Mouse (Mus musculus) Patski (cell line): ENCODE measurements at regions not wholly inside any gene's neighbourhood (a gene's known extent, or its start where the extent isn't known, plus 50 kb on each side); places are given as distances from the start of the nearest gene placed in this dataset.
"Not testable (repeated sequence)": the region's sequence is repeated elsewhere in the genome, so short reads cannot be mapped to it uniquely, and the experiment has no call there.

Experiments
- ATAC-seq: fragments of 100-300 bp; one replicate; pipeline ENCODE4 v1.8.0; 2021
- CTCF ChIA-PET: fragments of 350-600 bp; sonication (Branson Sonifier 250); formaldehyde crosslinking; loops from one replicate; lab custom pipeline; 2022; ENCODE audit warnings: inconsistent platforms; lab: Charles Lee
- POLR2A ChIA-PET: fragments of 350-600 bp; sonication (Branson Sonifier 250); formaldehyde crosslinking; loops from one replicate; lab custom pipeline; 2022; ENCODE audit warnings: antibody characterized with exemption, inconsistent platforms; lab: Charles Lee
- DNase-seq: peaks from one replicate; pipeline ENCODE4 v3.0.0-alpha.2; 2011; ENCODE audit warnings: low read depth, low spot score
- H3K27me3 ChIP-seq: fragments of 371-371 bp; one replicate; pipeline ENCODE4 v1.5.1; 2021
- CTCF ChIP-seq: fragments of 100-300 bp; IDR thresholded peaks from one replicate; pipeline ENCODE4 v1.5.1; 2021
- in situ Hi-C: fragments of 300-500 bp; cut with MboI; formaldehyde crosslinking; loops from 3 replicates; pipeline ENCODE4 v1.11.1; 2018; ENCODE audit warnings: low pct_unique_long_range_greater_than_20kb, mixed read lengths

DNA sequence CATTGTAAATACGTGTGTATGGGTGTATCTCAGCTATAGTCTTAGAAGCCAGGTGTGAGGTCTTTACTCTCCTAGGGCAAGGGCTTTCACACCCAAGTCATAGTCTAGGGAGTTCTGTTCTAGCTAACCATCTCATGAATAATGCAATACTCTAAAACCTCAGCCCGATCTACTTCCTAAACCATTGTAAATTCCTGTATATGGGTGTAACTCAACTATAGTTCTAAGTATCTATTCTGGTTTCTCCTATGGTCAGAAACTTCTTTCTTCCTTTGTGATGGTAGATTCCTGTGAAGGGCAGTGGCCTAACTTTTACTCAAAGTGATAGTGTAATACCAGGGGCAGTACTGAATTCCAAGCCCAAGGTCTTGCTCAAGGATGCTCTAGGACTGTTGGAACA is 58.7 kb upstream of the Srd5a3 start:
- H3K27me3 ChIP-seq, POLR2A ChIA-PET, CTCF ChIA-PET, DNase-seq, in situ Hi-C loops, ATAC-seq: not testable (repeated sequence)

DNA sequence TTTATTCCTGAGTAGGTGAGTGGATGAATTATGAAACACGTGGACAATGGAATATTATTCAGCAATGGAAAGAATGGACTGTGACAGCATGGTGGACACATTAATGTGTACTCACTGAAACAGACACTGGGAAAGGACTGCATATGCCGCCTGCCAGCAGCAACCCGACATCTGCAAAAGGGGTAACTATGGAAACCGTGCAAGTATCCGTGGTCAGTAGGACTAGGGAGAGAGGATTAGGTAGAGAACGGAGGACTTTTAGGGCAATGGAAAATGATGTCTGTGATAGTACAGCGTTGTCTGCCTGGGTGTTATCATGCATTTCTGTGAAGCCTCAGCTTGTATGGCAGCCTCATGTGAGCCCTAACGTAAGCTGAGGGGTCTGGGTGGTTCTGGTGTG is 59.6 kb upstream of the Srd5a3 start:
- DNase-seq (no peak), ATAC-seq (no peak)
- in situ Hi-C loops = no loop called here
- CTCF ChIA-PET = no interaction called here
- POLR2A ChIA-PET = no interaction called here
- H3K27me3 ChIP-seq = no peaks in the 10 kb centered on the region
- TF ChIP-seq CTCF = no peak

DNA sequence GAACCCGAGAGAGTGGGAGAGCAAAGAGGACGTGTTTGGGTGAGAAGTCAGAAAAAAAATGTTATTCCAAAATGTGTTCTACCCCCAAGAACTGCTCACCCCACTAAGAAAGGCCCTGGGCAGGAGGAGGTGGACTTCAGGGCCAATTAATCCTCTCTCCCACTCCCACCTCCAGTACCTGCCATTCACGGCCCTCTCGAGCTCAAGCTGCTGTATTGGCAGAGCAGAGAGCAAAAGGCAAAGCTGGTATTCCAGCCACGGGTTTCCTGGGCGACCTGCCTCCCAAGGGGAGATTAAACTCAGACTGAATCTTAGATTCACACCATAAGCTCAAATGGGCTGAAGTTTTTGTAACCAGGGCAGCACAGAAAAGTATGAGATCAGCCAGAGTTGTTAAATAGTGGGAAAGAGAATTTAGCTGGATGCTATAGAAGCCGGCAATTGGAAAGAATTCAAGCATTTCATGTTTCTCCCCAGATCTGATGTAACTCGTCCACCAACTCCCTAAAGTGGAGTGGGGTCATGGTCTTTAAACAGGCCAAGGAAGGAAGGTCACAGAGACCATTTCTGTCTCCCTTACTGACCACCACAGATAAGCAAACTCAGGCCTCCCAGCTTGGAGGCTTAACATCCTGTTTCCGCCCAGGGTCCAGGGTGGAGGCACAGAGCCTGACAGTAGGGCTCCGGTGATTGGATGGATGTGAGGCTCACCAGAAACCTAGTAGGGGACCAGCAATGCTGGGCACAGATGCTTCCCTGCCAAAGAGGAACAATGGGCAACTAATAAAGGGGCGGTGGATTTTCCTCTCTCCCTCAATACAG is 60.7 kb upstream of the Srd5a3 start:
- CTCF ChIA-PET = no interaction called here
- in situ Hi-C loops = no loop called here
- no peak for DNase-seq
- H3K27me3 ChIP-seq = no peaks in the 10 kb centered on the region
- TF ChIP-seq CTCF = no peak
- ATAC-seq = no peak
- POLR2A ChIA-PET = no interaction called here

DNA sequence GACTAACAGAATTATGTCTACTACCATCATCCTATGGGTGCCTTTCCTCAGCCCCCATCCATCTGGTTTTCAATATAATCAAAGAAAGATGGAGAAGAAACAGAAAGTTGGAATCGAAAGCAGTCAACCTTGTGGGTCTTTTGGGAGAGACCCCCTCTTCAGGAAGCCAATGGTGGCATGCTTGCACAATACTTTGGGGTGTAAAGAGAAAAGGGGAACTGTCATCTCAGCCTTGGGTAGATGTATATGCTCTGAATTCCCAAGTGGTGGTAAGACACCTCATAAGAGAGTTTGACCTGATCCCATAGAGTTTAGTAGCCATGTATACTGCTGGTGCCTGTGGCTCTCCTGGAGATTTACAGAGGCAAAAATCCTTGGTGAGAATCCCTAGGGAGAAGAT is 61.6 kb upstream of the Srd5a3 start:
- H3K27me3 ChIP-seq = no peaks in the 10 kb centered on the region
- no peak for DNase-seq
- no peak for TF ChIP-seq CTCF
- in situ Hi-C loops = no loop called here
- CTCF ChIA-PET = no interaction called here
- ATAC-seq = no peak
- POLR2A ChIA-PET = no interaction called here

DNA sequence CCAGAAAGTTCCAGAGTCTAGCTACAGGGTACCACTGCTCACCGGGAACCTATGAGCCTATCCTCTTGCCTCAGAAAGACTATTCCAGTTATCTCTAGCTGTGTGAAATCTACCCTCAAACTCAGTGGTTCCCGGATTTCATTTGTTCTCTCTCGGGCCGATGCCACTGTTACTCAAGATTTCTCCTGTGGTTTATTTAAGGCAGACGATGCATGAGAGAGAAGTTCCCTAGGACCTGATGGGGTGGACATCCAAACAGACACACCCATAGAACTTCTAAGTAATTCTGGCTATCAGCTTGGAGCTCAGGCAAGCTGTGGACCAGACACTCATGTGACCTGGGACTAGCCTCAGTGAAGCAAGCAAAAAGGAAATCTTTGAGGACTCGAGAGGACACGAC is 63.8 kb upstream of the Srd5a3 start:
- ChIA-PET POLR2A (no interaction called here), CTCF (no interaction called here)
- no peak for TF ChIP-seq CTCF
- no peak for ATAC-seq
- DNase-seq = no peak
- in situ Hi-C loops = no loop called here
- H3K27me3 ChIP-seq = no peaks in the 10 kb centered on the region

DNA sequence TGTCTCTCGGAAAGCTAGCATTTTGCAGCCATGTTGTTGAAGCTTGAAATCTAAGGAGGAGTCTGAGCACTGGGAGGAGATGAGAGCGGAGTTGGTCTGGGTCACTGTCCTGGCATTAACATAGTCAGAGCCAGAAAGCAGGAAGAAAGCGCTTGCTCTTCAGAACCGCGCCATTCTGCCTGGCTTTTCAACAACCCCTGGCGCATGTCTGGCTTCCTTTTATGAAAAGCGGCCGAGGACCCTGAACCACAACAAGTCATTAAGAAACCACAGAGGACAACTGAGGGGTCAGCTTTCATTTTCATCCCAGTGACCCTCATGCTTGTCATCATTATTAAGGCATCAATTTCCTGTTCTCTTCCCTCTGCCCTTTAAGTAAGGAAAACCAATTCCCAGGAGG is 64.7 kb upstream of the Srd5a3 start:
- ChIA-PET CTCF (no interaction called here), POLR2A (no interaction called here)
- in situ Hi-C loops = no loop called here
- no peaks in the 10 kb centered on the region for H3K27me3 ChIP-seq
- no peak for TF ChIP-seq CTCF
- ATAC-seq (no peak), DNase-seq (no peak)

DNA sequence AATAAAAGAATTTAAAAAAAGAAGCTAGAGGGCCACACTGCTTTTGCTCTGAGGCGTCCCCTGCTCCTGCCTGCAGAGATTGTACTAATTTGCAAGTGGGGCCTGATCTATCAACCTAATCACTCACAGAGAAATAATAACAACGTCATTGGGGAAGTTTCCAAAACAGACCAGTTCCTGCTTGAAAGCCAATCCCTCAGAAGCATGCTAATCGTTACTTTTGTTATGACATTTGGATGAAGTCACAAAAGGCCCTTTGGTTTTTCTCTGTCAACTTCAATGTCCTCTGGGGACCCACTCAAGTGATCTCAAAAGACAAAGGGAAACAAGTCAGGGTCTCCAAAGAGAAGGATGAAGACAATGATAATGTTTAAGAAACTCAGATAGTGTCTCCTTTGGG is 72.2 kb upstream of the Srd5a3 start:
- in situ Hi-C loops = no loop called here
- H3K27me3 ChIP-seq = peaks cover 4% of the 10 kb centered on the region
- no peak for ATAC-seq
- ChIA-PET CTCF (no interaction called here), POLR2A (no interaction called here)
- DNase-seq = no peak
- TF ChIP-seq CTCF = no peak

DNA sequence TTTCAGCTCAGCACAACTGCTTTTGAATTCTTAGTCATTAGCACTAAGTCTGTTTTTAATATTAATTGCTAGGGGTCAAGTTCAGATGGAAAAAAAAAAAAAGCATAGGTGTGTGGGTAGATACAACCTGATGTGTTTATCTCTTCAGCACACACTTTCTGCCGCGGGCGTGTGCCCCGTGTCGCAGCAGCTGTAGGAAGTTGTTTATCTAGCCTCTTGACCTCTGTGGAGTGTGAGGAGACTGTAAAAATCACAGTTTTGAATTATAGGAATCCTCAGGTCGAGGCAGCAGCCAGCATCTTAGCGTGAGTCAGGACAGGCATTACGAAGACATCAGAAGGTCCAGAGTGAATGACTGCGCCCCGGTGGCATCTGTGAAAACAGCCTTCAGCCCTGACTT is 72.8 kb upstream of the Srd5a3 start:
- ChIA-PET POLR2A (interaction anchor here (0.6 to 0.7 kb wide), 2 partner anchors 111 to 1351 kb away, joined by 3 to 5 read pairs; no protein-coding TSS in a partner anchor), CTCF (interaction anchor here (1.0 kb wide), 1 partner anchor 205 kb away, joined by 3 read pairs; no protein-coding TSS in a partner anchor)
- peaks cover 4% of the 10 kb centered on the region for H3K27me3 ChIP-seq
- no peak for TF ChIP-seq CTCF
- in situ Hi-C loops = no loop called here
- DNase-seq (no peak), ATAC-seq (no peak)

DNA sequence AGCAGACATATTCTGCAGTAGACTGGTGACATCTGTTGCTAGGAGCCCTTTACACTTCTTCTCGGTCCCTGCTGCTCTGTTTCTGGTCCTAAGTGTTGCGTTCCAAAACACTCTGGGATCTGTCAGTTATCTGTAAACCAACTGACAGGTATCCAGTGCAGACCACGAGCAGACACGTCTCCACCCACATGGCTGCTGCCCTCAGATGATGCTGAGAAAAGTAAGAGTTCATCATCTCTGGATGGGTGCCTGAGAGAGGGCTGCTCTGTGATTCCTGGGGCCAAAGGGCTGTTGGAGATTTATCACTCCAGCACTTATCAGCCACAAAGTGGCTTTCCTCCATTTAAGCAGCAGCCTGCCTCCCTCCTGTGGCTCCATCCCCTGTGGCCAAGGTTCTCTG is 74.3 kb upstream of the Srd5a3 start:
- no peak for DNase-seq
- ChIA-PET POLR2A (no interaction called here), CTCF (no interaction called here)
- H3K27me3 ChIP-seq = peaks cover 4% of the 10 kb centered on the region
- in situ Hi-C loops = no loop called here
- no peak for ATAC-seq
- no peak for TF ChIP-seq CTCF

DNA sequence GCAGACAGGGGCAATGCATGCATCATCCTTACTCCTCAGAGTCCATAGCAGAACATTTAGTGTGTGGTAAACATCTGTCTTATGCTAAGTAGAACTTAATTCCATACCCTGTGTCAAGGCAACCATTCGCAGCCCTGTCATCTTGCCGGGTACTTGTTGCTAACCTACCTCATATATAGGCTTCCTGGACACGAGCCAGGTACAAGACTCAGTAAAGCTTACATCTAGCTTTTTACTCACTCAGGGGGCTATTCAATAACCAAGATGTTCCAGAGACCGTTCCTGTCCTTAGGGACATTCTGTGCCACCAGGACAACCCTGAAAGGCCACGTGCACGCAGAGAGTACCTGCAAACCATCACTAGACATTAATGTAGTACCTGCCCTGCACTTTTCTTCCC is 74.8 kb upstream of the Srd5a3 start:
- POLR2A ChIA-PET = no interaction called here
- CTCF ChIA-PET = no interaction called here
- DNase-seq (no peak), ATAC-seq (no peak)
- H3K27me3 ChIP-seq = peaks cover 4% of the 10 kb centered on the region
- in situ Hi-C loops = no loop called here
- no peak for TF ChIP-seq CTCF

DNA sequence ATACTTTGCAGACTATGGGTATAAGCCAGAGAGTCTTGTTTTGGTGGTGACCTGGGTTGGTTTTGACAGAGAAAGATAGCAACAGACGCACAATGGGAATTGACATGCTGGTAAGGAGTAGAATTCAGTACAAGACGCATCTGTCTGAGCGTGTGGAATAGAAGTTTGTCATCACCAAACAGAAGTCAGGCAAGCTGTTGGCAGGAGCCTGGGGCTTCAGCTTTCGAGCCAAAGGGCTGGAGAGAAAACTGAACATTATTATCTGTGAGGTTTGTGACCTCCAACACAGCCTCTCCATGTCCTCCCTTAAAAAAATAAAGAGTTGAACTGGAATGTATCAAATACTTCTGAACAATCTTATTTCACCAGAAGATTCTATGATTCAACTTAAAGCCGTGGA is 75.4 kb upstream of the Srd5a3 start:
- ATAC-seq (no peak), DNase-seq (no peak)
- in situ Hi-C loops = no loop called here
- POLR2A ChIA-PET = interaction anchor here (0.6 kb wide), 2 partner anchors 120 to 217 kb away, joined by 3 to 6 read pairs; no protein-coding TSS in a partner anchor
- no peak for TF ChIP-seq CTCF
- CTCF ChIA-PET = no interaction called here
- peaks cover 4% of the 10 kb centered on the region for H3K27me3 ChIP-seq
